Mouse (Mus musculus) gastrocnemius, postnatal 25 days (tissue): ENCODE measurements around the gene Gpr55. TPM values are rescaled to one million over a fixed set of nuclear protein-coding genes. Genes with fewer than 3 reads are reported as not detected.

Source experiments
- DNase-seq: peaks from one replicate; pipeline ENCODE4 v3.0.0; 2022
- total RNA-seq, 2 experiments: library from RNA; stranded (reverse); gene quantifications; 1 replicate in 1 of 2; 2 replicates in 1 of 2; pipeline ENCODE4 v1.2.3; 2021

Gpr55 gene
- total RNA-seq, 2 experiments from 2014 or later, result not detected

GRCm38 (mm10) chr1:85915890-85916289 lies 44.9 kb downstream of the Gpr55 start:
- no peak for DNase-seq

- no peak for DNase-seq
Observed at GRCm38 (mm10) chr1:85913078-85913755, 47.6 kb downstream of the Gpr55 start.

- no peak for DNase-seq
Observed at GRCm38 (mm10) chr1:85908754-85909590, 51.8 kb downstream of the Gpr55 start.

- DNase-seq, result no peak
Observed at GRCm38 (mm10) chr1:85906892-85907291, 53.9 kb downstream of the Gpr55 start.

DNA sequence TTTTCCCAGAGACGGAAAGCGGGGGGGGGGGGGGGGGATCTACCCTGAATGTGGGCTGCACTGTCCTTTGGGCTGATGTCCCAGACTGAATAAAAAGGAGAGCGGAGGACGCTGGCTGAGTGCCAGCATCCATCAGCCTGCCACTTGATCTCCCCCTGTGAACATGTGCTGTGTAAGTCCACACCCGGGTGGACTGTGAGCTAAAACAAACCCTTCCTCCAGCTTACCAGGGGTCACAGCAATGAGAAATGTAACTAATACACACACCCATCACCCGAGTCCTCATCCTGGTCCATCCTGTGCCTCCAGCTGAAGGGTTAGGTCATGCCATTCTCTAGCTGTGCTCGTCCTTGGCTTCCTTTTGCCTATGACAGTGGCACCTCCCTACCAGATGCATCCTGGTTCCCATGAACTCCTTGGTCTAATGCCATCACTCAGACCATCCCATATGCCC lies 58.7 kb downstream of the Gpr55 start:
- peak; percentile 33 for DNase-seq

DNA sequence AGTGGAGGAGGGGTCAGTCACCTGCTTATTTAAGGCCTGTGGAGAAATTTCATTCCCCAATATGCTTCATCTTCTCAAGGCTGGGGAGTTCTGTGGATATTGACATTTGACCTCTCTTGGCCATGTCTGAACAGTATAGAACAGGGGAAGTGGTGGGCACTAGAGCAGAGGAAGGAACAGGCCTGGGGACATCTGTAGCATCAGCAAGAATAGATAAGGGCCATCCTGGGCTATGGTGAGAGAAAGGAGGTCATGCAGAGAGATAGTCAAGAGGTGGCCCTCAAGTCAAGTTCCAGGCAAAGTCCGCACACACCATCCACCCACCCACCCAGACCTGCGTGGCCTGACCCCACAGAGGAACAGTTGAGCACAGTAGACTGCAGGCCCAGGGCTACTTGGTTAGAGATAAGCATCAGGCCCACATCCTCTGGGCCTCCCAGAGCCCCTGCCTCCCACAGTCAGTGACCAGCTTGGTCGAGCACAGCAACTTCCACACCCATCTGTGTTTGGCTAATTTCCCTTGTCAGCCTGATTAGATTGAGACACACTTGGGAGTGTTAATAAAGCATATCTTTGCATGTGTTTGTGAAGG lies 59.2 kb downstream of the Gpr55 start:
- peak; percentile 33 for DNase-seq

- DNase-seq, result peak; percentile 39
Observed at GRCm38 (mm10) chr1:85900521-85901333, 60.1 kb downstream of the Gpr55 start.

DNA sequence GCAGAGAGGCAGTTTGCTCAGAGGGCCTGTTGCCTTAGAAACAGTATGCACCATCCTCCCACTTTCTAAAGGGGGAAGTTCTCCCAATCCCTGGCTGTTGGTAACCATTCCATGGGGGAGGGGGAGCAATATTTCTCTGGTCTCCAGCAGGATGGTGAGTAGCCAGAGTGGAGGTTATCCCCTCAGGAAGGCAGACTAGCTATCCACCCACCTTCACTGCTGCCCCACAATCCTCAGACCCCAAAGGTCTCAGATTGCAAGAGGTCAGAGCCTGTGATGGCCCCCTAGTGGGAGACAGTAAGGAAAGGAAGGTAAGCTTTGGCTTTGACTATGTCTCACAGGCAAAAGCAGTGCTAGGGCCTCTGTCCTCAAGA lies 61.4 kb downstream of the Gpr55 start:
- no peak for DNase-seq

GRCm38 (mm10) chr1:85898761-85899387 lies 61.9 kb downstream of the Gpr55 start:
- no peak for DNase-seq

- DNase-seq, result no peak
Observed at GRCm38 (mm10) chr1:85897901-85898760, 62.7 kb downstream of the Gpr55 start.

DNA sequence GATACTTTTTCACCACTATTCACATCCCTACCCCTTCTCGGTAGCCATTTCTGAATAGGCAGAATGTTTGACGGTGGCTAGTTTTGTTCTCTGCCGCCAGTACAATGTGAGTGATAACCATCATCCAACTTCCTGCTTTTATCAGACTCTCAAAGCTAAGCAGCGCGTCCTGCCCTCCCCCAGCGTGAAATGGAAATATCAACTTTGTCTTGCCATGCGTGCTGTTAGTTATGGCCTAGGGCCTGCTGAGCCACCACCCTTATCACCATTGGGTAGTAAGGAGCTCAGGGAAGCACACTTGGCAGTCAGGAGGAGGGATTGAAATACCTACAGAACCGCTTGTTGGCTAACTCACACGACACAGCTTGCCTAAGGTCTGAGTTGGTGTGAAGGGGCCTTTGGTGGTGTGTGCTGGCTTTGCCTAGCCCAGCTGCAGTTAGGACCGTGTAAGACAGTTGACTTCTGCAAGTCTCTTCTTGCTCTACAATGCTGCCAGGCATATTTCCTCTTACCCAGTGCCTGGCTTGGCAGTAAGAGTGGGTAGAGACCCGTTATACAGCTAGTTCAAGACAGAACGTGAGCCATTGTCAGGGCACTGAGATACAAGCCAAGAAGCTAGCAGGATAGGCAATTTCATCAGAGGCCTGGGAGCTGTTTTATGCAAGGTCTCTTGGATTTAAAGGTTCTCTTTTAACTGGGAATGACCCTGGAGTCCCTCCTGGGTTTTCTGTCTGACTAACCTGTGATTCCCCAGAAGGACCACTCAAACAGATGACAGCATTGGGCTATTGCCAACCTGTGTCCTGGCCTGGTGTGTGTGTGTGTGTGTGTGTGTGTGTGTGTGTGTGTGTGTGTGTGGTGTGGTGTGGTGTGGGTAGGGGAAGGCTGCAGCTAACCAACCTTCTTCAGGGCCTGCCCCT lies 63.8 kb downstream of the Gpr55 start:
- DNase-seq, result no peak

DNA sequence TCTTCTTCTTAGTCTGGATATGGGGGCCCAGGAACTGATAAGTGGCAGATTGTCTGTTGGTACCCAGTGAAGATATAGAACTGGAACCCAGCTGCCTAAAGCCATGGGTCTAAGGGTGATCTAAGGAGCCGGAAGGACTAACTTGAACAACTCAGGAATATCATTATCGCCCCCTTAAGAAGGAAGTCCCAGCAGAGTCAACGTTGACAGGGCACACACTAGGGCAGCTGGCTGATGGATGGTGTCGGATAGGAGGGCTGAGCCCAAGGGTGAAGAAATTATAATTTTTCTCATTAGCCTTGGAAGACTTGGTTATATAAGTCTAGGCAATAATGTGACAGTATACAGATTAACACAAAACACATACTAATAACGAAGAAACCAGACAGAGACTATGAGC lies 64.7 kb downstream of the Gpr55 start:
- DNase-seq, result no peak

DNA sequence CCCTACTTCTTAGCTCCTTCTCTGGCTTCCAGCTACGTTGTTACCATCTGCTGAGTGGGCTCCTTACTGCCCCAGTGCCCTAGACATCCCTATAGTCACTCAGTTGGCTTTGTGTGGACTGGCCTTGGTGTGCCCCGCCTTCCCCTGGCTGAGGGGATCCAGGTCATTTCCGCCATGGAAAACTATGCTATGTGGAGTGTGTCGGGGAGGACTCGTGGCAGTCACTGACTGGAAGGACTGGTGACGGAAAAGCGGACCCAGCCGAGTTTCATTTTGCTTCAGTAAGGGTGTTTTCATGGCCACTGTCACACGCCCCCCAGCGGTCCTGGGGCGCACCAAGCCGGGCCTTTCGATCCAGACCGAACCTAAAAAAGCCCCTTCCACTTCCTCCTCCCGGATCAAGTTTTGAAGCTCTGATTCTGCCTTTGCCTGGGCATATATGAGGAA lies 65.4 kb downstream of the Gpr55 start:
- DNase-seq, result peak; percentile 39

- no peak for DNase-seq
Observed at GRCm38 (mm10) chr1:85894748-85895360, 66.0 kb downstream of the Gpr55 start.

DNA sequence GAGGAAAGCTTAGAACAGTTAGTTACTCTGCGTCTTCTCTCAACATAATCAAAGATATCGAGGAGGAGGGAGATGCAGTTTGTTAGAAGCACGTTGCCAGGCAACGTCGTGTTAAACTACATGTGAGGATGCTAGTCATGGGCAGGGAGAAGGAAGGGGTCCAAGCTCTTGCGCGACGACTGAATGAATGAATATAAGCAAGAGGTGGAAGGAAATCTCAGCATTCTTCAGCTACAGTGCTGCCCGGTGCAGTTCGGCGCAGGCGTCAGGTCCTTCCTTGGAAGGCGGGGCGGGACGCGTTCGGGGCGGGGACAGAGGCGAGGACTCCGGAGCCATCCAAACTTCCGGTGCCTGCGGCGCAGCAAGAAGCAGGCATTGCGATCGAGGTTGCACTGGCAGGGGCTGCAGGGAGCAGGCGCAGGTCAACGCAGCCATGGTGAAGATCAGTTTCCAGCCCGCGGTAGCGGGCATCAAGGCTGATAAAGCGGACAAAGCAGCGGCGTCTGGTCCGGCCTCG lies 66.5 kb downstream of the Gpr55 start, which contains the start of gene Itm2c:
TSS of gene Itm2c (plus strand) at position 51 of the 517 bp plus-strand sequence.
- peak; percentile 81 for DNase-seq
